Mouse (Mus musculus) layer of hippocampus, adult 9-10 months (tissue): ENCODE results near the gene Marcksl1.
"Not testable (repeated sequence)": the region's sequence is repeated elsewhere in the genome, so short reads cannot be mapped to it uniquely, and the experiment has no call there.

Experiments
- DNase-seq: peaks from one replicate; pipeline ENCODE4 v3.0.0; 2022; ENCODE audit warnings: low spot score

Marcksl1 gene

DNA sequence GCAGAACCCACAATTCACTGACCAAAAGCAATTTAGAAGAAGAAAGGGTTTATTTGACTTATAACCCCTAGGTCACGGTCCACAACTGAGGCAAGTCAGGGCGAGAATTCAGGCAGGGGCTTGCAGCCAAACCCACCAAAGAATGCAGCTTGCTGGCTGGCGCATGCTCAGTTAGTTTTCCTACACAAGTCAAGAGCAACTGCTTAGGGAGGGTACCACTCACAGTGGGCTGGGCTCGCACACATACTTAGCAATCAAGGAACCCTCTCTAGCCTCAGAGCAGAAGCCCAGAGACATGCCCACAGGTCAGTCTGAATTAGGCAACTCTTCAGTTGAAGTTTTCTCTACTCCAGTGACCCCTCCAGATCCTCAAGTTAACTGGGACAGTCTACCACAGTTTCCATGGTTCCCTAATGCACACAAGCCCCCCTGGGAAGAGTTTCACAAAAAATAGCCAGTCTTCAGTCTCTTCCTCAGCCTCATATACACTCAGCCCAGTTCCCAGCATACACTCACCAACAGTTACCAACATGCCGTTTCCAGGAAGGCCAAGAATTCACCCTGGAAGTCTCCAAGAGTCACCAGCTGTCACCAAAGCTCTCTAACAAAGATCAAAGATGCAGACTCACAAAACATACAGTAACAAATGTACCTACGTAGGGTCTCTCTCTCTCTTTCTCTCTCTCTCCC is 2.5 kb upstream of the Marcksl1 start:
- no peak for DNase-seq

- DNase-seq, result no peak
Measured at GRCm38 (mm10) chr4:129511413-129512096, 1.8 kb upstream of the Marcksl1 start.

GRCm38 (mm10) chr4:129513891-129514290 is 510 bp downstream of the Marcksl1 start:
- DNase-seq, result no peak

DNA sequence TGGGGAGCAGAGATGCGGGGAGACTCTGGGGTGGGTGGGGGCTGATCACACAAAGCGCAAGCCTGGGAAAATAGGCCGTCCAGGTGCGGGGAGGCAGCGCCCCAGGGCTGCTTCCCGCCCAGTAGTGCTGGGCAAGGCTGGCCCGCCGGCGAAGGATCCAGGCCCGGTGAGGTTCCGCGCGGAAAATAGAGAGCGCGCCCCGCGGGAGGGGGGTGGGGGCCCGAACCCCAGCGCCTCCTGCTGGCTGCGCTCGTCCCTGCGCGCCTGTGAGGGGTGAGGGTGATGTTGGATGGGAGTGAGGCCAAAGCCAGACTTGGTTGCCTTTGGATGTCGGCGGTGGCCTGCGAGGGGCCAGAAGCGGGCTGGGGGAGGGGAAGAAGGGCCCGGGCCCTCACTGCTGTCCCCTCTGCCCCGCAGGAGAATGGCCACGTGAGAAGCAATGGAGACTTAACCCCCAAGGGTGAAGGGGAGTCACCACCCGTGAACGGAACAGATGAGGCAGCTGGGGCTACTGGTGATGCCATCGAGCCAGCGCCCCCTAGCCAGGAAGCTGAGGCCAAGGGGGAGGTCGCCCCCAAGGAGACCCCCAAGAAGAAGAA is 1.0 kb downstream of the Marcksl1 start:
- DNase-seq, result no peak

DNA sequence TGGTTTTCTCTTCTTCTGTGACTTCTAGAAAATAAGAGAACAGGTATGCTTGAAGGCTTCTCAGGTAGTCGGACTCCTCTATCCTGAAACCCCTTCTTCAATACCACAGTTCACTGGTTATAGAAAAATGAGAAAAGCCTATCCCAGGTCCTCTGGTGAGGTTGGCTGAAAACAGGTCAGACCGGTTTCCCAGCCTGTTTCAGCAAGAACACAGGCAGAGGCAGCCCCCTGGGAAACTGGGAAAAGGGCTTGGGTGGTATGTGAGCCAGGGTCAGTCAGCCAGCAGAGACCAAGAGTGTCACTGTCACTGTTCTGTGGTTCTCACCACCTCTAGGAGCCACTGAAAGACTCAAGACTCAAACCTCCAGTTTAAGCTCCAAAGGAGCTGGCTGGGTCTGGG is 3.5 kb downstream of the Marcksl1 start:
- no peak for DNase-seq

DNA sequence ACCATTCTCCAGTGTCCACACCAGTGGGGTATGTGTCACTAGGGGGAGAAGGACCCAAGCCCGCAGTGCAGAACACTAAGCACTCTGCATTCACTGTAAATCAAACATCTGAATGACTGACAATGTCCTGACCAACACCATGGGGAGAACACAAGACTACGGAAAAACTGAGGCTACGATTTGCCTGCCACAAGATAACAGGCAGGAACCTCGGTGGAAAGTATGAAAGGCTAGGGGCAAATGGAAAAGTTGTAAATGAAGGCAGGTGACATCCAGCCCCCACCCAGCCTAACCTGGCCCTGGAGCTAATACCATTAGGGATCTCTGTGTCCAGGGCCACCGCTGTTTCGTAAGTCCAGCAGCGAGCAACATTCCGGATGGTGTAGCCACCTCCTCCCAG is 5.1 kb downstream of the Marcksl1 start:
- no peak for DNase-seq

- DNase-seq, result no peak
Measured at GRCm38 (mm10) chr4:129525338-129525737, 12.0 kb downstream of the Marcksl1 start.

GRCm38 (mm10) chr4:129525889-129526288 is 12.5 kb downstream of the Marcksl1 start:
- no peak for DNase-seq

- not testable (repeated sequence) for DNase-seq
Measured at GRCm38 (mm10) chr4:129528901-129529300, 15.5 kb downstream of the Marcksl1 start.

DNA sequence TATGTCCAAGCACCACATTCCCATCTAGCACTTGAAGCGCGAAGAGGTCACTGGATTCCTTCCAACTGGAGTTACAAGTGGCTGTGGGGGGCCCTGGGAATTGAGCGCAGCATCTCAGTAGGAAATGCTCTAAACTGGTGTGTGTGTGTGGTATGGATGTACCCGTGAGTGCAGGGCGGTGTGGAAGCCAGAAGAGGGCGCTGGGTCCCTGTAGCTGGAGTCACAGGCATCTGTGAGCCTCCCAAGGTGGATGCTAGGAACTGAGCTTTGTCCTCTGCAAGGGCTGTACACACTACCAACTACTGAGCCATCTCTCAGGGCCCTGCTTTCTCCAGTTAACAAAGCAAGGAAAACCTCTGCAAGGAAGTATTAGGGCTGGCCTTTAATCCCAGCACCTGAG is 26.6 kb downstream of the Marcksl1 start:
- DNase-seq, result no peak

DNA sequence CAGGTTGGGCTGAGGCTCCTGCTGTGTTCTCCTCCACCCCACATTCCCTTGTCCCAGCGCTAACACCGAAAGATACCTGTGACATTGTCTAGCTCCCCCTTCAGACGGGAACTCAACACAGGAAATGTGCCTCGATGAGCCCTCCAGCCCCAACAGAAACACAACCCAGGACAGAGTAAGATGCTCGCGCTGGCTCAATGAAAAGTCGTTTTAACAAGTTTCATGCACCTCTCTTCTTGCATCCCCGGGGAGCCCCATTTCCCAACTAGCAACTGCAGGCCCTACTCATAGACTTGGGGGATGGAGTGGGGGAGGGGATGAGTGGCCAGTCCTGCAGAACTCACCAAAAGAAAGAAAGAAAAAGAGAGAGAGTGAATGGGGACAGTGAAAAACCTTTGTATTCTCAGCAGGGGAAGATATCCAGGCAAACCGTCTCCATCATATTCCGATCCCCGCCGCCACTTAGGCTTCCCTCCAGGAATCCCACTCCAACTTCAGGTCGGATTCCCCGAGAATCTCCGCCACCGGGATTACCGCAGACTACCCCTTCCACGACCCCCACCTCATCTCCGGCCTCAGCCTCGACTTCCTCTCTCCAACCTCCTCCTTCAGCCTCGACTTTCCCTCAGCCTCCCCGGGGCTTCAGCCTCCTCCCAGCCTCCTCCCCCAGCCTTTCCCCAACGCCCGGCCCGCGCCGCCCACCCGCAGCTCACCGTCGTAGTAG is 28.6 kb downstream of the Marcksl1 start:
- DNase-seq, result no peak

DNA sequence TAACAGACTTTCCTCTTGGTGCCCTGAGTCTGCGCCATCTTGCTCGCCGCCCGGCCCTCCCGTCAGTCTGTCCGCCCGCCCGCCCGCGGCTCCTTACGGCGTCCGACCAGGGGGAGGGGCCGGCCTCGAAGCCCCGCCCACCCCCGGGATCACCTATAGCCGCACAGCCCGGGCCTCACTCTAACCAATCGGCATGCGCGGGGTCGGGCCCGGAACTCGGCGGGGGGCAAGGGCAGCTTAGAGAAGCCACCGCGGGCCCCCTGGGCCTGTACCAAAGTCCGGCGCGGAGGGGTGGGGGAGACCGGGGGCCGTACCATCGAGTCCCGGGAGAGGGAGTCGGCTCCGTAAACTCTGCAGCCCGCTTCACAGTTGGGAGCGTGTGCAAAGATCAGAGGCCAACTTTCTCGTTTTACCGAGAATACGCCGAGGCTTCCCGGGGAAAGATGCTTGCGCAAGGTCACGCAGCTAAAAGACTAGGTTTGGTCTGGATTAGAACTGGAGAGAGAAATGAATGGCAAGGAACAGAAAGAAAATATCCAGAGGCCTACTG is 29.3 kb downstream of the Marcksl1 start, which contains the start of gene Hdac1:
Gene Hdac1 (minus strand): TSS at position 122 of the 550 bp plus-strand sequence.
- DNase-seq, result peak; percentile 89

- no peak for DNase-seq
Measured at GRCm38 (mm10) chr4:129544106-129544505, 30.7 kb downstream of the Marcksl1 start.

- DNase-seq, result not testable (repeated sequence)
Measured at GRCm38 (mm10) chr4:129547631-129548030, 34.2 kb downstream of the Marcksl1 start.

DNA sequence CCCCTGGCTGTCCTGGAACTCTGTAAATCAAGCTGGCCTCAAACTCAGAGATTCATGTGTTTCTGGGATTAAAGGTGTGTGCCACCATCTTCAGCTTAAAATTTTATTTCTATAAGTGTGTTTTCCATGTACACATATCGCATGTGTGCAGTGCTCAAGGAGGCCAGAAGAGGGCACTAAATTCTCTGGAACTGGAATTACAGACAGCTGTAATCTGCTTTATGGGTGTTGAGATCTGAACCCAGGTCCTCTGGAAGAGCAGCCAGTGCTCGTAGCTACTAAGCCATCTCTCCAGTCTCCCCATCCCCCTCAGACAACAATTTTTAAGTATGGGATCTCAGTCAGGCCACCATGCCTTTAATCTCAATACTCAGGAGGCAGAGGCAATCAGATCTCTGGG is 35.9 kb downstream of the Marcksl1 start:
- DNase-seq, result no peak

- no peak for DNase-seq
Measured at GRCm38 (mm10) chr4:129550295-129550694, 36.9 kb downstream of the Marcksl1 start.

- not testable (repeated sequence) for DNase-seq
Measured at GRCm38 (mm10) chr4:129554512-129554911, 41.1 kb downstream of the Marcksl1 start.

DNA sequence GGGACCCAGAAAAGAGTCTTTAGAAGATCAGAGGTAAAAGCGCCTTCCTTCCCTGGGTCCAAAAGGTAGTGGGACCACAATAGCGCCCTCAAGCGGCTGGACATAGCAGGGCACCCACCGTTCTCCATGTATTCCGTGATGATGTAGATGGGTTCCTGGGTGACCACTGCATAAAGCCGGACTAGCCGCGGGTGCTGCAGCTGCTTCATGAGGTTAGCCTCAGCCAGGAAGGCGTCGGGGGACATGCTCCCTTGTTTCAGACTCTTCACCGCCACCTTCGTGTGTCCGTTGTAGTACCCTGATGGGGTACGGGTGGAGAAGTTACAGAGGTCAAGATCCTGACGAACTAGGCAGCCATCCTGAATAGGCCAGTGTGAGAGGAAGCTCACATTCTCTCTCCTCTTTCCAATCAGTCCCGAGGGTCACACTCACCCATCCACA is 42.1 kb downstream of the Marcksl1 start:
- DNase-seq, result no peak

GRCm38 (mm10) chr4:129555862-129556531 is 42.6 kb downstream of the Marcksl1 start:
- DNase-seq, result no peak

DNA sequence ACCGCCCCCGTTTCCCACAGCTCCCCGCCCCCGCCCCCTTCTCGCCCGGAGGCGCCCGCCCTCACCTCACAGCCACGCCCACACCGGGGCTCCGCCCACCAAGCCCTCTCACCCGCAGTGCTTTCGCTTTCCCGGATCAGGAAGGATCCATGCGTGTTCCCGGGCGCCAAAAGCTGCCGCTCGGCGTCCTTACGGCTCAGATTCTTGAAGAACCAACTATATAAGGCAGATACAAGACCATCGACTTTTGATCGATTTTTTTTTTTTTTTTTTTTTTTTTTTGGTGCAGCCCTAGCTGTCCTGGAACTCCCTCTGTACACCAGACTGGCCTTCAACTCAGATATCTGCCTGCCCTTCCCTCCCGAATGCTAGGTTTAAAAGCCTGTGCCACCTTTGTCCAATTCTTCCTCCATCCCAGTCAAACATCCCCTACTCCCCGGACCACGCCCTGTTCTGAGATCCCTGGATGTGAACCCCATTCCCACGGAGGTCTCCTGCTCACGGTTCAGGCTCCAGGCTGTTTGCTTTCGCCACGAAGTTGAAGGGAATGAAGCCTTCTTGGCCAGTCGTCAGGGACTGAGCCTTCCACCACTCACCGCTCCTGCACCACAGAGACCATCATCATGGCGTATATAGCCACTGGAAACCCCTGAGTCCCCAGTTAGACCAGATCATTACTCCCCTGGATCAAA is 43.3 kb downstream of the Marcksl1 start:
- DNase-seq, result peak; percentile 45

DNA sequence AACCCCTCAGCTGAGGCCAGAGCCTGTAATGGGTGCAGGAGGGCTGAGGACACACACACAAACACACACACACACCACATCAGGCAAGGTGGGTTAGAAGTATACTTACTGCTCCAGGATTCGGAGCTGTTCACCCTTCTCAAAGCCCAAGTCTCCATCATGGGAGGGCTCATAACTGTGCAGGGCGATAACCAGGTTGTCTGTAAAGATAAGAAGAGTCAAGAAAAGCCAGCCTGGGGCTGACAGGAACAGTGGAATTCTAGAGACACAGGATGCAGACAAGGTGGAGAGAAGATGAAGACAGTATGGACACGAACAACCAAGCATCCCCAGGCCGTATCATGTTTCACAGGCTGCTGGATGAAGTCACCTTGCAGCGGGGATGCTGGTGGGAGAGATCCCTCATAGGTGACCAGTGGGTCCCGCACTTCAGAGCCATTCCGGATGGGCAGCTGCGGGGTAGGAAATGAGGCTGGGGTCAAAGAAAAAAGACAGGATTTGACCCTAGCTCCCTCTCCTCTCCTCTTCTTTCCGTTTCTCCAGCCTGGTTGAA is 44.0 kb downstream of the Marcksl1 start:
- no peak for DNase-seq
